Mouse (Mus musculus): ENCODE data around the gene Meaf6. TPM values are rescaled to one million over a fixed set of nuclear protein-coding genes. Genes with fewer than 3 reads are reported as not detected.

Meaf6 gene
- polyA plus RNA-seq, 1 experiment: 17.5 TPM

DNA sequence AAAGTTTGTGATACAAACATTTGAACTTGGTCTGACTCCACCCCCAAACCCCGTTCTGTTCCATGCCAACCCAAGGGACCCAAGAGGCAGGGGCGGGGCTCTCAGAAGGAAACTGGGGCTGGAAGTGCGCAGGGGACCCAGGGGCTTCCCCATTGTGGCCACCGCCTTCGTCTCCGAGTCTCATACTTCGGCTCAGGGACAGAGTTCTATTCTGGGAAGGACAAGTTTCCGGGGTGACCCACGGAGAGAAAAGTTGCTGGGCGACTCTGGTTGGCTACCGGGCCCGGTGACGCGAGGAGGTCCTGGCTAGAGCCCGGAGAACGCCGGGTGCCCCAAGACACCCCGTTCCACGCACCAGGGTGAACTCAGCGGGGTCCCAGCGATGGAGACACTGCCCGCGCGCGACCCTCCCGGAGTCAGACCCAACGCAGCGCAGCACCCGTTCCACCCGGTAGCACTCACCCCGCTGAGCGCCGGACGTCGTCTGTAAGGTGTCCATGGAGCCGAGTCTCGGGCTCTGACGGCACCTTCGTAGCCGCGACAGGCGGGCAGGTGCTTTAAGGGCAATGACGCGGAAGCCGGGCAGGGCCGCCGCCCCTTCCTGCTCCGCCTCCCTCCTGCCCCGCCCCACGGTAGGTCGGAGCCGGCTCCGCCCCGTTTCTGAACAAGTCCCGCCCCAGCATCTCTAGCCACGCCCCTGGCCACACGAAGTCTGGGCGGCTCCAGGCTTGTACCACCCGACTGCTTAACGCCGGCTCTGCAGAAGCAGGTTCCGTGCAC lies 42.6 kb downstream of the Meaf6 start, which contains the start of gene Zc3h12a:
Zc3h12a (minus strand) TSS at position 536 of the 780 bp plus-strand sequence.
- TF ChIP-seq CTCF (conservative IDR thresholded peaks at IDR 0.05; ENCODE audit: insufficient read depth, insufficient read length, low read depth, low read length) (no peak), POLR2A (IDR thresholded peaks at IDR 0.05; ENCODE audit: low read depth, low read length) (peak; percentile 89)
- peak within 1 kb of the TSS; percentile 95 for H3K27ac ChIP-seq (ENCODE audit: insufficient read depth, low read depth, low read length)

DNA sequence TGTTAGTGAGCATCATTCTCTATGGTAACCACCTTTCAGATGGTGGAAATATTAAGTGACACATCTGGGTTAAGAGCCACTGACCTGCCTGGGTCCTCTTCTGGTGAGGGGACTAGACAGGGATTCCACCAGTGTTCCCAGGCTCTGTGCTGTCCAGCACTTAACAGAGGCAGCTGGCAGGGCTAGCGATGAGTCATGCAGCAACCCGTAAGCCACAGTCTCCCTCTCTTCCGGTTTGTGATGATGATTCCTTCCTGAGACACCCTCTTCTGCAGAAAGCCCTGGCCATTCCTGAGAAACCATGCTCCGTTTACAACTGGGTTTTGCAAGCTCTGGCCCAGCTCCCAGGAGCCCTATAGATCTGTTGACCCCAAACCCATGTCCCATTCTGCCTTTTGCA lies 46.6 kb downstream of the Meaf6 start:
- TF ChIP-seq CTCF (conservative IDR thresholded peaks at IDR 0.05; ENCODE audit: insufficient read depth, insufficient read length, low read depth, low read length) (no peak), POLR2A (IDR thresholded peaks at IDR 0.05; ENCODE audit: low read depth, low read length) (no peak)
- Histone ChIP-seq H3K4me3 (ENCODE audit: insufficient read depth, low read depth, low read length) (no peak overlapping the region), H3K27me3 (replicated peaks; ENCODE audit: control insufficient read depth, insufficient read depth, low read length) (no peaks in the 10 kb centered on the region), H3K36me3 (ENCODE audit: control insufficient read depth, insufficient read depth, low read length) (no peaks in the 10 kb centered on the region), H3K27ac (ENCODE audit: insufficient read depth, low read depth, low read length) (no peak overlapping the region), H3K4me1 (ENCODE audit: control insufficient read depth, insufficient read depth, low read length) (peaks cover 10% of the 10 kb centered on the region; the same call in 1 of the 2 replicates)
- DNase-seq: no peak
- WGBS: 45% methylated on average over 4 of the region's 4 CpGs

More for the DNA sequence above, 42.6 kb downstream of the Meaf6 start, which contains the start of gene Zc3h12a:
- Histone ChIP-seq H3K36me3 (ENCODE audit: control insufficient read depth, insufficient read depth, low read length) (no peaks in the 10 kb centered on the region), H3K27me3 (replicated peaks; ENCODE audit: control insufficient read depth, insufficient read depth, low read length) (no peaks in the 10 kb centered on the region), H3K4me1 (ENCODE audit: control insufficient read depth, insufficient read depth, low read length) (peaks cover 42% of the 10 kb centered on the region), H3K4me3 (ENCODE audit: insufficient read depth, low read depth, low read length) (peak within 1 kb of the TSS; percentile 95)
- peak; percentile 95 for DNase-seq
- WGBS: under 1% methylated on average over 62 of the region's 62 CpGs

DNA sequence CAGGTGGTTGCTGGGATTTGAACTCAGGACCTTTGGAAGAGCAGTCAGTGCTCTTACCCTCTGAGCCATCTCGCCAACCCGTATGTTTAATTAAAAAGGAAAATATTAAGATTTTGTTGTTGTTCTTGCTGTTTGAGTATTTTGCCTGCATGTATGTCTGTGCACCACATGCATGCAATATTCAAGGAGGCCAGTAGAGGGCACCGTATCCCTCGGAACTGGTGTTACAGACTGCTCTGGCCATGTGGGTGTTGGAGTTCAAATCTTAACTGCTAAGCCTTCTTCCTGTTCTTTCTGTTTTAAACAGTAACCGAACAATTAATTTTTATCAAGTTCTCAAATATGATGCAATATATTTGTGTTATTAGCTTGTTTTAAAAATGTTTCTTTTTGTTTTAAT lies 47.5 kb downstream of the Meaf6 start:
- Histone ChIP-seq H3K36me3 (ENCODE audit: control insufficient read depth, insufficient read depth, low read length) (no peaks in the 10 kb centered on the region), H3K27me3 (replicated peaks; ENCODE audit: control insufficient read depth, insufficient read depth, low read length) (no peaks in the 10 kb centered on the region), H3K27ac (ENCODE audit: insufficient read depth, low read depth, low read length) (no peak overlapping the region), H3K4me1 (ENCODE audit: control insufficient read depth, insufficient read depth, low read length) (0 out of 2 replicates have a peak, but pooled peaks cover 3% of the 10 kb centered on the region), H3K4me3 (ENCODE audit: insufficient read depth, low read depth, low read length) (no peak overlapping the region)
- peak; percentile 69 for DNase-seq
- WGBS: 36% methylated on average over 5 of the region's 5 CpGs
- TF ChIP-seq POLR2A (IDR thresholded peaks at IDR 0.05; ENCODE audit: low read depth, low read length) (no peak), CTCF (conservative IDR thresholded peaks at IDR 0.05; ENCODE audit: insufficient read depth, insufficient read length, low read depth, low read length) (peak; percentile 78)

DNA sequence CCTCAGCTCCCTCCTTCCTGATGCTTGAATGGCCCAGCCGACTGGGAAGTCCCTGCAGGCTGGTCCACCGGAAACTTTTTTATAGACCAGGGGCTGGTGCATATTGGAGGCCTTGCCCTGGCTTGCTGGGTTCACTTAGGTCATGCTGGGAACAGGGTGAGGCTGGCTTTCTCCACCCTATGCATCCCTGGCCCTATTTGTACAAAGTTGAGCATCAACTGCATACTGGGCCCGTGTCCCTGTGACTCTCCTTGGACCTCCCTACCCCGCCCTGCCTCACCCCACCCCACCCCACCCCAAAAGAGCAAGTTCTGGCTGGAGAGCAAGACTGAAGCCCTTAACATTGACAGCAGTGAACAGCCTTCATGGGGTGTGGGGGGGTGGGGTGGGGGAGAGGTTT lies 49.3 kb downstream of the Meaf6 start:
- DNase-seq: no peak
- Histone ChIP-seq H3K4me3 (ENCODE audit: insufficient read depth, low read depth, low read length) (no peak overlapping the region), H3K4me1 (ENCODE audit: control insufficient read depth, insufficient read depth, low read length) (no peaks in the 10 kb centered on the region), H3K27ac (ENCODE audit: insufficient read depth, low read depth, low read length) (no peak overlapping the region), H3K27me3 (replicated peaks; ENCODE audit: control insufficient read depth, insufficient read depth, low read length) (no peaks in the 10 kb centered on the region), H3K36me3 (ENCODE audit: control insufficient read depth, insufficient read depth, low read length) (no peaks in the 10 kb centered on the region)
- WGBS: 87% methylated on average over 4 of the region's 4 CpGs
- TF ChIP-seq CTCF (conservative IDR thresholded peaks at IDR 0.05; ENCODE audit: insufficient read depth, insufficient read length, low read depth, low read length): no peak
- TF ChIP-seq POLR2A (IDR thresholded peaks at IDR 0.05; ENCODE audit: low read depth, low read length): no peak

DNA sequence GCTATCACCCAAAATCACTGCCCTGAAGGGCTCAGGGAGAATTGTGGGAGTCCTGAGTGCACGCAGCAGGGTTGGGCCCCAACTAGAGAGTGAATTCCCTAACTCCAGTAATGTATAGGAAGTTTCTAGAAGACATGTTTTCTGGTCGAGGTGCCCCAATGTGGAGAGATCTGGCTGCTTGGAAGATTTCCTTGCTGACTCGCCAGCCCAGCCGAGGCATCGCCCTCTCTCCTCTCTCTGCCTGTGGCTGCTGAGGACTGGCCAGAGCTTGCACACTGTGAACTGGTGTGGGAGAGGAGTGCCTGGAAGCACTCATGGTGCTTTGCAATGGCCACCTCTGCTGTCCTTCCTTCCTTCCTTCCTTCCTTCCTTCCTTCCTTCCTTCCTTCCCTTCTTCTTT lies 49.7 kb downstream of the Meaf6 start:
- WGBS: 82% methylated on average over 5 of the region's 5 CpGs
- no peak for DNase-seq
- no peaks in the 10 kb centered on the region for H3K4me1 ChIP-seq (ENCODE audit: control insufficient read depth, insufficient read depth, low read length)
- H3K27ac ChIP-seq (ENCODE audit: insufficient read depth, low read depth, low read length): no peak overlapping the region
- no peak overlapping the region for H3K4me3 ChIP-seq (ENCODE audit: insufficient read depth, low read depth, low read length)
- TF ChIP-seq POLR2A (IDR thresholded peaks at IDR 0.05; ENCODE audit: low read depth, low read length) (no peak), CTCF (conservative IDR thresholded peaks at IDR 0.05; ENCODE audit: insufficient read depth, insufficient read length, low read depth, low read length) (no peak)
- H3K36me3 ChIP-seq (ENCODE audit: control insufficient read depth, insufficient read depth, low read length): no peaks in the 10 kb centered on the region
- H3K27me3 ChIP-seq (replicated peaks; ENCODE audit: control insufficient read depth, insufficient read depth, low read length): no peaks in the 10 kb centered on the region

DNA sequence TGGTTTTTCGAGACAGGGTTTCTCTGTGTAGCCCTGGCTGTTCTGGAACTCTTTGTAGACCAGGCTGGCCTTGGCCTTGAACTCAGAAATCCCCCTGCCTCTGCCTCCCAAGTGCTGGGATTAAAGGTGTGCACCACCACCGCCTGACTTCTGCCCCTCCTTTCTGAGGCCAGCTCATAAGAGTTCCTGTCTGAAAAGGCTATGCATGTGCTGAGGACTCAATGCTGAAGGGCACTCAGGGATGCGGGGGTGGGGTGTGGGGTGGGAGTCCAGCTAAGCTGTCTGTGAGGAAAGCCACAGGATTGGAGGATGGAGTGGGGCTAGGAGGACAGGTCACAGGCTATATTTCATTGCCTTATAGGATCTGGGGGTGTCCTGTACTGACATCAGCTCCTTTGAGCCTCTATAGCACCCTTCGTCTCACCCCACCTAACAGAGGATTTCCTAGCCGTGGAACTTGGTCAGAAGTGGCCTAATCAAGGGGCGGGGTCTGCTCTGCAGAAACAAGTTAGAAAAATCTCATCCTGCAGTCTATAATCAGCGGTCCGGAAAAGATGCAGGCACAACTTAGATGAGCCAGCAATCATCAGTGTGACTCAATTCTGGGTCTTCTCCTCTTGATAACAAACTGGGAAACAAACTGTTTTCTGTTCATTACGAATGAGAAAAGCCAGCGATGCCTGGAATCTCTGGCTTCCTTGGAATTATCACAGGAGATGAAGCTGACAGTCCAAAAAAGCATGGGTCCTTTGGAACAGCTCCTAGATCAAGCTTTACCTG lies 50.3 kb downstream of the Meaf6 start:
- Histone ChIP-seq H3K27ac (ENCODE audit: insufficient read depth, low read depth, low read length) (no peak overlapping the region), H3K4me1 (ENCODE audit: control insufficient read depth, insufficient read depth, low read length) (no peaks in the 10 kb centered on the region), H3K36me3 (ENCODE audit: control insufficient read depth, insufficient read depth, low read length) (no peaks in the 10 kb centered on the region), H3K4me3 (ENCODE audit: insufficient read depth, low read depth, low read length) (no peak overlapping the region), H3K27me3 (replicated peaks; ENCODE audit: control insufficient read depth, insufficient read depth, low read length) (no peaks in the 10 kb centered on the region)
- TF ChIP-seq CTCF (conservative IDR thresholded peaks at IDR 0.05; ENCODE audit: insufficient read depth, insufficient read length, low read depth, low read length) (no peak), POLR2A (IDR thresholded peaks at IDR 0.05; ENCODE audit: low read depth, low read length) (no peak)
- no peak for DNase-seq
- WGBS: 76% methylated on average over 10 of the region's 10 CpGs
